12 mouse cellular contexts compared by ENCODE assay signal in genomic region chr1:84302788-84303187, GRCm38 (mm10).
DNase-seq lines count a peak whose midpoint lies in the region; ATAC-seq and TF ChIP-seq lines count a peak whose summit lies in the region.
"Had no signal": no experiment of that assay in that cellular context is flagged by ENCODE, and none has a peak within 500 bp of the region (broad histone marks: within the 10 kb centered on the region; RNA-seq: fewer than 3 reads in every experiment).

No protein-coding gene starts in this region.

- no peaks in the 10 kb centered on the region for H3K27me3 ChIP-seq in heart, embryonic 11.5 days (ENCODE audit: control insufficient read depth, insufficient read depth, low read length)
- H3K27me3 ChIP-seq in forebrain, postnatal 0 days (ENCODE audit: insufficient read depth, low read length): no peaks in the 10 kb centered on the region
- no peaks in the 10 kb centered on the region for H3K27me3 ChIP-seq in hindbrain, embryonic 10.5 days (ENCODE audit: insufficient read depth, poor library complexity, severe bottlenecking)

- no peak overlapping the region for H3K9ac ChIP-seq in heart, embryonic 11.5 days (ENCODE audit: low read depth, low read length)
- no peak overlapping the region for H3K9ac ChIP-seq in forebrain, postnatal 0 days

- no peaks in the 10 kb centered on the region for H3K36me3 ChIP-seq in heart, embryonic 11.5 days (ENCODE audit: control insufficient read depth, insufficient read depth, low read length)
- H3K36me3 ChIP-seq in forebrain, postnatal 0 days (ENCODE audit: insufficient read depth): no peaks in the 10 kb centered on the region
- no peaks in the 10 kb centered on the region for H3K36me3 ChIP-seq in hindbrain, embryonic 10.5 days
- H3K36me3 ChIP-seq: embryonic facial prominence, embryonic 10.5 days had no signal

- 78% methylated on average over 3 of the region's 3 CpGs for WGBS in heart, embryonic 11.5 days (ENCODE audit: insufficient replicate concordance)
- 76% methylated on average over 3 of the region's 3 CpGs for WGBS in forebrain, postnatal 0 days
- 83% methylated on average over 3 of the region's 3 CpGs for WGBS in hindbrain, embryonic 10.5 days

- H3K9me3 ChIP-seq in heart, embryonic 11.5 days (replicated peaks; ENCODE audit: control insufficient read depth, low read length): no peaks in the 10 kb centered on the region
- no peaks in the 10 kb centered on the region for H3K9me3 ChIP-seq in forebrain, postnatal 0 days (ENCODE audit: low read length)
- H3K9me3 ChIP-seq in hindbrain, embryonic 10.5 days: no peaks in the 10 kb centered on the region
- H3K9me3 ChIP-seq: embryonic facial prominence, embryonic 10.5 days had no signal

- ATAC-seq in heart, embryonic 11.5 days (replicated peaks; ENCODE audit: insufficient number of reproducible peaks, low FRiP score, low TSS enrichment): no peak
- peak; percentile 98 for ATAC-seq in common myeloid progenitor, adult 5-6 weeks (replicated peaks; ENCODE audit: low read depth, poor library complexity, severe bottlenecking)
- peak; percentile 100 for ATAC-seq in megakaryocyte progenitor cell, adult 5-6 weeks (replicated peaks; ENCODE audit: poor library complexity)
- ATAC-seq in forebrain, postnatal 0 days: no peak

- no peak overlapping the region for H3K4me2 ChIP-seq in heart, embryonic 11.5 days
- no peak overlapping the region for H3K4me2 ChIP-seq in forebrain, postnatal 0 days (ENCODE audit: low read depth)

- no peak overlapping the region for H3K27ac ChIP-seq in heart, embryonic 11.5 days (ENCODE audit: low read depth, low read length)
- no peak overlapping the region for H3K27ac ChIP-seq in forebrain, postnatal 0 days (ENCODE audit: low read depth, low read length)
- no peak overlapping the region for H3K27ac ChIP-seq in hindbrain, embryonic 10.5 days
- H3K27ac ChIP-seq: embryonic facial prominence, embryonic 10.5 days had no signal

- DNase-seq in heart, adult 9 months (ENCODE audit: low spot score in 2 of 2): peak; percentile 59 to 62
- DNase-seq in Muller cell, postnatal 12 days (ENCODE audit: inconsistent ontology term): peak; percentile 92
- no peak for DNase-seq in forebrain, postnatal 0 days
- DNase-seq in hindbrain, embryonic 10.5 days (ENCODE audit: low spot score): no peak
- DNase-seq: cerebellum, adult 11 months; gastrocnemius, postnatal 14 days; kidney, postnatal 14 days; thymus, postnatal 14 days had no signal

- no peak overlapping the region for H3K4me3 ChIP-seq in heart, embryonic 11.5 days (ENCODE audit: low read depth, low read length)
- H3K4me3 ChIP-seq in forebrain, postnatal 0 days (ENCODE audit: low read depth, low read length): no peak overlapping the region
- H3K4me3 ChIP-seq in hindbrain, embryonic 10.5 days: no peak overlapping the region
- H3K4me3 ChIP-seq: embryonic facial prominence, embryonic 10.5 days had no signal

- no peak for TF ChIP-seq CTCF in forebrain, postnatal 0 days (IDR thresholded peaks at IDR 0.05; ENCODE audit: low read depth)

- no peaks in the 10 kb centered on the region for H3K4me1 ChIP-seq in heart, embryonic 11.5 days (ENCODE audit: control insufficient read depth, insufficient read depth, low read length)
- no peaks in the 10 kb centered on the region for H3K4me1 ChIP-seq in forebrain, postnatal 0 days (ENCODE audit: insufficient read depth)
- no peaks in the 10 kb centered on the region for H3K4me1 ChIP-seq in hindbrain, embryonic 10.5 days (replicated peaks)
- H3K4me1 ChIP-seq: embryonic facial prominence, embryonic 10.5 days had no signal

Comparison
In these comparisons a context has a peak if more than half of its experiments do, and no peak if none do; other contexts are left out.
1. DNase-seq: peak in heart, adult 9 months (2 of 2) and Muller cell, postnatal 12 days (single experiment); none in forebrain, postnatal 0 days (single experiment) and hindbrain, embryonic 10.5 days (single experiment).
2. ATAC-seq: peak in common myeloid progenitor, adult 5-6 weeks (single experiment) and megakaryocyte progenitor cell, adult 5-6 weeks (single experiment); none in heart, embryonic 11.5 days (single experiment) and forebrain, postnatal 0 days (single experiment).